Mouse (Mus musculus) urinary bladder, postnatal 10 days (tissue): ENCODE measurements around the gene Msx3.

Source experiments
- DNase-seq: peaks from one replicate; pipeline ENCODE4 v3.0.0; 2022; ENCODE audit warnings: low spot score

The Msx3 gene

DNA sequence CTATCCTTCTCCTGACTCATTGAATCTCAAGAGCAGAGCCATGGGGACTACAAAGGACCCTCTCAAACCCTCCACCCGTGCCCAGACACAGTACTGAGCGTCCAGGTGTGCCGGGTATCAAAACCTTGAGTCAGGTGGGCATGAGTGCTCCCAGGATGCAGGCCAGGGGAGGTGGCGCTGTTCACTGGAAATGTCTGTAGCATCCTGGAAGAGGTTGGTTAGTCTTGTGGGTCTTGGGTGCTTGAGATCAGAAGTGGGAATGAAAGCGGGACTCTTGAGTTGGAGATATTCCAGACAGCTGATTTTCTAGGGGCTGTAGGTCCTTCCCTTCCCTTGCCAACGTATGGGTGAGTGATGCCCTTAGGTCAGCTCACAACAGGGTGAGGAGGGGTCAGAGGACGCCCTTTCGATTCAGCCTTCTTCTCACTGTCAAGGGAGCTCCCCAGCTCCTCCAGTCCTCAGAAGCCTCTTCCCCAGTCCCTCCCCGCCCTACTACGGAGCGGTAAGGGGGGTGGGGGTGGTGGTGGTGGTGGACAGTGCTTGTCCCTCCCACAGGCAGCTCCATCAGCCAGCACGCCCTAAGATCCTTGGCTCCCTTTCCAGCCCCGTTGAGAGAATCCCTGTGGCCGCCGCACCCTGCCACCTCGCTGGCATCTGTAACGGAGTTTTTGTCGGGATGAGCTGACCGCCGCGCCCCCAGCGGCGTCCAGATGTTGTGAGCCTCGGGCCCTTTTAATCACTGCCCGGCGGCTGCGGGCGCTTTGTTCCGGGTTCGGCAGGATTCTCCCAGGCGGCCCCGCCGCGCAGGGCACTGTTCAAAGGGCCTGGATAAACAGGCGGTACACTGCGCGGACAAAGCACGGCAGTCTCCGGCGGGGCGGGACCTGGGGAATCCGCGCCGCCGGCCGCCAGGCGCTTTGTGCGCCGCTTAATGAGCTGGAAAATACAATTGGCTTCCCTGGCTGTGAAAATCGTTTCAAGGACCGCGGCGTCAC, 8.8 kb upstream of the Msx3 start:
- no peak for DNase-seq

DNA sequence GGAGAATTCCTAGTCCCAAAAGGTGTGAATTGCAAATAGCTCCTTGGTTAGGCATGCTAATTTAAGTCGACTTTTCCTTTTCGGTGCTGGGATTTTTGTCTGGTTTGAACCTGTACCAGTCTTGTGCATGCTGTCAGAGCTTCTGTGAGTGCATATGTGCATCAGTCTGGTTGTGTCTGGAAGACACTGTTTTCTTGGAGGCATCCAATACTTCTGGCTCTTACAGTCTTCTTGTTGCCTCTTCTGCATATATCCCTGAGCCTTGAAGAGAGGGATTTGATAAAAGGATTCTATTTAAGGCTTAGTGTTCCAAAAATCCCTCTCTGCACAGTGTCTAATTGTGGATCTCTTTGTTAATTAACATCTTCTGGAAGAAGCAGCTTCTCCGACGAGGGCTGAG, 5.2 kb upstream of the Msx3 start:
- DNase-seq = no peak

DNA sequence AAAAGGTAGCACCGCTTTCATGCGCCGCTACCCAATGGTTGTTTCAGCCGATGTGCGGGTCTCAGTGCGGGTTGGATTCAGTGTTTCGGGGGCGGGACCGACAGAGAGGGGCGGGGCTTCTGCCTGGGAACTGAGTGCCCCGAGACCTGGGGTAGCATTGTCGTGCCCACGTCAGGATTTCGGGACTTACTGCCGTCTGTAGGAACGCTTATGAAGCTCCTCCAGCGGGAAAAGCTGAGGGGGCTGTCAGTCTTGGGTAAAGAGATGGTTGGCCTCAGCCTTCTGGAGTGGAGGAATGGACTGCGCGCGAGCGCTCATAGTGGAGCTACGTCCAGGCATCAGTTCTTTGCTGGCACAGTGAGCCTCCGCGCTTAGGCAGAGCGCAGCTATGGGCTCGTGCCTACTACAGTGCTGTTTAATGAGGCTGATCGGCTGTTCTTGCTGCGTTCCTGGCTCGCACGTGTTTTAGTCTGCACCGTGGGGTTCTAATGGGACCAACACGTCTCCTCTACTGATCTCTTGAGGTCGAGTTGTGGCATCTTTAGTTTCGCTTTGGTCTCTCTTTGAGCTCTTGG, 313 bp upstream of the Msx3 start:
- no peak for DNase-seq

DNA sequence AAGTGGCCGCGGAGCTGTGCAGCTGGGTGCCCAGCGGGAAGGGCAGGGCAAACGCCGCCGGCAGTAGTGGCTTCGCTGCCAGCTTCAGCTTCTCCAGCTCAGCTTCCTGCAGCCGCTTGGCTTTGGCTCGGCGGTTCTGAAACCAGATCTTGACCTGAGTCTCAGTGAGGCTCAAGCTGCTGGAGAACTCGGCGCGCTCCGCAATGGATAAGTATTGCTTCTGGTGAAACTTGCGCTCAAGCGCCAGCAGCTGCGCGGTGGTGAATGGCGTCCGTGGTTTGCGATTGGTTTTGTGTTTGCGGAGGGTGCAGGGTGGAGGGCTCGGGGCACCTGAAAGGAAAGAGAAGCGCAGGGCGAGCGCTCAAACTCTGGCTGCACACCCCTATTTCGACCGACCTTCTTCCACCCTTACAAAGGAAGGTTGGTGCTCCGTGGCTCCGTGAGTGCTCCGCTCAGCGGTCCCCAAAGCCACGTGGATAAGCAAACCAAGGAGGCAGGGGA, 1.0 kb downstream of the Msx3 start:
- no peak for DNase-seq

DNA sequence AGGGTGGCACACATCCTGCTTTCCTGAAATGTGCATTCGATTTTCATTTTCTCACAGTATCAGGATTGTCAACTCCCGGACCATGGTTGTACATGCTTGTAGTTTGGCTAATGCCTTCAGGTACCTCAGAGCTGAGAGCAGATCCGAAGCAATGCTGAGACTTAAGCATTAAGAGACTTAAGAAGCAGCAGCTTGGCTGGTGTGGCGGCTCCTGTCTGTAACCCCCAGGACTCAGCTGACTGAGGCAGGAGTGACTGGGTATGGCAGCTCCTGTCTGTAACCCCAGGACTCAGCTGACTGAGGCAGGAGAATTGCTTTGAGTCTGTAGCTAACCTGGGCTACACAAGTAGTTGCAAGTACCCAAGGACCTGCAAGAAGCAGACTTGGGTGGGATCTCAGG, 3.3 kb downstream of the Msx3 start:
- no peak for DNase-seq

DNA sequence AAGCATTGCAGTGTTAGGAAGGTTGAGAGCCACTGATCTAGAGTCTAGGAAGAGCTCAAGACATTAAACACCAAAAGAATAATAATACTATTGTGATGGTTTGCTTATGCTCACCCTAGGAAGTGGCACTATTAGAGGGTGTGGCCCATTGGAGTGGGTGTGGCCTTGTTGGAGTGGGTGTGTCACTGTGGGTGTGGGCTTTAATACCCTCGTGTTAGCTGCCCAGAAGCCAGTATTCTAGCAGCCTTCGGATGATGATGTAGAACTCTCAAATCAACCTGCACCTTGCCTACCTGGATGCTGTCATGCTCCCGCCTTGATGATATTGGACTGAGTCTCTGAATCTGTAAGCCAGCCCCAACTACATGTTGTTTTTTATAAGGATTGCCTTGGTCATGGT, 6.2 kb downstream of the Msx3 start:
- DNase-seq = no peak

GRCm38 (mm10) chr7:140037171-140037555, 11.7 kb downstream of the Msx3 start:
- no peak for DNase-seq

GRCm38 (mm10) chr7:140036281-140037170, 12.4 kb downstream of the Msx3 start, which contains the start of the genes Zfp511 and Tubgcp2:
Gene Zfp511, plus strand, starts transcription at chr7:140036391.
Gene Tubgcp2, minus strand, starts transcription at chr7:140036669.
- DNase-seq = peak; percentile 79

DNA sequence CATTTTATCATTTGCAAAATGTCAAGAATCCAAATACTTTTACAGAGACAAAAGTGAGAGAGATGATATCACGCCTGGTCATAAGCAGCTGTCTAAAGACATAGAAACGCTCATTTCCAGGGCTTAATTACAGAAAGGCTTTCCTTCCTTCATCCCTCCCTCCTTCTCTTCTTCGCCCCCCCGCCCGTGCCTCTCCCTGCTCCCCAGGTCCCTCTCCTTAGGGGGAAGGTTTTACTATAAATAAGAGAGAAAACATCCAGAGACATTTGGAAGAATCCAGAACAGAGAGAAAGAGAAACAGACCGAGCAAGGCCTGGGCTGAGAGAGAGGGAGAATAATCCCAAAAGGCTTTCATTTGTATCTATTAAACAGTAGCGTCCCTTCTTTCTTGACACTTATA, 13.4 kb downstream of the Msx3 start:
- DNase-seq = no peak

DNA sequence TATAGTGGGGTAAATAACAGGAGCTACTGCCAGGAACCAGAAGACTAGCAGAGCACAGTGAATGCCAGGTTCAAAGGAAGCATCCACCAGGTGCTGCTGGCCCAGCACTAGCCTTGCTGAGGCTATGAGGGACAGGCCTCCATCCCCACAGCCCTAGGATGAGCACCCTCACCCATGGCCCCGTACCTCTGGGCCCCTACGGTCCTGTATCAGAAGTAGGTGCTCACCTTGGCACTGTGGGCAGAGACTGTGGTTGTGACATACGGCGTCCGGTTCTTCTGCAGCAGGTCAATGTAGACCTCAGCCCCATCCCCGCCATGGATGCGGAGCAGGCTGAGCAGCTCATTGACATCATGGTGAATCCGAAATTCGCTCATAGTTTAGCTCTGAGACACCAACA, 15.5 kb downstream of the Msx3 start:
- DNase-seq = no peak

DNA sequence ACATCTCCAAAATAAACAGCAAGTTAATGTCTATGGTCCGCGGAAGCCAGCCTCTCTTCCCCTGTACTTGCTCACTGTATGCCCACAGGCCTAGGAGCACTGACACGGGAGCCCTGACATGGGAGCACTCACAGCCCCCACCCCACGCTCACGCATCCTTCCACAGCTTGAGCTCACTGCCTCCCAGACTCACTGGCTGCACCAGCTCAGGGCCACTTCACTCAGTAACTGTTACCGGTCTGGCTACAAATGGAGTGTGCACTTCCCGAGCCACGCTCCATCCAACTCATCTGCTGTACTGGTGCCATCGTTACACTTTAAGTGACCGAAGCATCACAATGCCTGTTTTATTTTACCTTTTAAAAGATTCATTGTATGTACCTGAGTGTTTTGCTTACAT, 16.5 kb downstream of the Msx3 start:
- no peak for DNase-seq

DNA sequence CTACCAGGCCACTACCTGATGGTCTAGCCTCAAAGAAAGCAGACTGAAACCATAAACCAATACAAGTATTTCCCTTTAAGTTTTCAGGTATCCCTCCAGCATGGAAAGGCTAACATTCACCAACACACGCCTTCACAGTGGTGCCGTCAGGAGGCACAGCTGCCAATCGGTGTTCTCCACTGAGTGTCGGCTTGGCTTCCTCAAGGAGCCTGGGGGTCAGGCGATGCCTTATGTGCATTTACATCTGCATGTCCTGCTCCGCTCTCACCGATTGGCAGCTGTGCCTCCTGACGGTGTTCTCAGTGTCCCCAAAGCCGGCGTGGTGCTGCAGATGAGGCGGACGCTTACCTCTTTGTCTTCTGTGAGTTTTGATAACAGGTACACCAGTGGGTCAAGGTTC, 17.1 kb downstream of the Msx3 start:
- no peak for DNase-seq

DNA sequence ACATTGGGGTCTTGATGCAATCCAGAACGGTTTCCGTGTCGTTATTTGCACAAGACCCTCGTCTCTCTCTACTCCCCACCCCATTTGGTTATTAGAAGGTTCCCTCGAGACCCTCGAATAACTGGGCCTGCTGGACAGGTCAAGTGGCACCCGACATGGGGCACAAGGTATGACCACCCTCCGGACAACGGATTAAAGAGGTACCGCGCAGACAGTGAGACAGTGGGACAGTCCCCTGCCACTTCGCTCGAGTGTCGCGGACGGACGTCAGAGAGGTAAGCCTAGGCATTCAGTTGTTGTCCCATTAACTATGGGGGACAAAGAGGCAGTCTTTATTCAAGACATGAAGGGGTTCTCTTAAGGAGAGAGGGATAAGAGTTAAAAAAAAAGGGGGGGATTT, 37.6 kb downstream of the Msx3 start:
- DNase-seq = no peak

- no peak for DNase-seq
These were observed 41.1 kb downstream of the Msx3 start for GRCm38 (mm10) chr7:140007781-140008180.

DNA sequence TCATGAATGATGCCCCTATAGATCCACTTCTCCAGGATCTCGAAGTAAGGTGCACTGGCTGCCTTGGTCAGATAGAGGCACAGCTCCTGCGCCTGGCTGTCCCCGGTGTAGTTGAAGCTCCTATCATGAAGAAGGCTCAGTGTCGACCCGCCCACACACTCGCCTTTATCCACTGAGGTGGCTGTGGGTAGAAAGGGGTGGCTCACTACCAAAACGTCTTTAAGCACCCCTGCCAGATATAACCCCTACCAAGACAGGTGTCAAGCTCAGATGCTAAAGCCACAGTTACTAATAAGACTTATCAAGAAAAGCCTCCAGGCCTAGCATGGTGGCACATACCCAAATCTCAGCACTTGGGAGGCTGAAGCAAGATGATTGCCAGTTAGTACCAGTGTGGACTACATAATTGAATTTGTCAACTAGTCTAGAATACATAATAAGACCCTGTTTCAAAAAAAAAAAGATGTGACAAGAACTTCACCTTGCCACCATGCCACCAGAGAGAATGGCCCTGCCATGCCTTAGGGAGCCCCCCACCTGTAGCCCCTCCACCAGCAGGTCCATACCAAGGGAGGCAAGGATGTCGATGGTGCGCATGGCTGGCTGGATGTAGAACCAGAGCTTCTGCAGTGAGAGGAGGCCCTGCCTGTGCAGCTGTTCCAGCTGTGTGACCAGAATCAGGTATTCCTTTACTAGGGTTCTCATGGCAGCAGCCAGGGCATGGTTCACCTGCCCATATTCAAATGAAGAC, 41.9 kb downstream of the Msx3 start:
- no peak for DNase-seq

DNA sequence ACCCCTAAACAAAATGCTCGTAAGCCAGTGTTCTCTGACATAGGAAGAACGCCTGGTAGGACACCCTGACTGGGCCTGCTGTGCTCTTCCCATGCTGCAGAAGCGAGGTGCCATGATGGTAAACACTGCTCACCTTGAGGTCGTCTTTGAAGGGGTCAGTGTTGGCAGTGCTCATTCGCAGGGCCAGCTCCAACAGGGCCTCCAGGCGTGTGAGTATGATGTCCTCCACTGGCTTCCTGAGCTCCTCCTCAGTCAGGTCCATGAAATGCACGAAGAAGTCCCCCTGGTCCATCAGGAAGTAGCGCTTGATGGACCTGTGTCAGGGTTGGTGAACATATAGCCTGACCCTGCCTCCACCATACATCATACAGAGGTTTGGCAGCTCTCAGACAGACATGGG, 44.2 kb downstream of the Msx3 start:
- DNase-seq = no peak

- DNase-seq = no peak
These were observed 47.7 kb downstream of the Msx3 start for GRCm38 (mm10) chr7:140001086-140001740.

DNA sequence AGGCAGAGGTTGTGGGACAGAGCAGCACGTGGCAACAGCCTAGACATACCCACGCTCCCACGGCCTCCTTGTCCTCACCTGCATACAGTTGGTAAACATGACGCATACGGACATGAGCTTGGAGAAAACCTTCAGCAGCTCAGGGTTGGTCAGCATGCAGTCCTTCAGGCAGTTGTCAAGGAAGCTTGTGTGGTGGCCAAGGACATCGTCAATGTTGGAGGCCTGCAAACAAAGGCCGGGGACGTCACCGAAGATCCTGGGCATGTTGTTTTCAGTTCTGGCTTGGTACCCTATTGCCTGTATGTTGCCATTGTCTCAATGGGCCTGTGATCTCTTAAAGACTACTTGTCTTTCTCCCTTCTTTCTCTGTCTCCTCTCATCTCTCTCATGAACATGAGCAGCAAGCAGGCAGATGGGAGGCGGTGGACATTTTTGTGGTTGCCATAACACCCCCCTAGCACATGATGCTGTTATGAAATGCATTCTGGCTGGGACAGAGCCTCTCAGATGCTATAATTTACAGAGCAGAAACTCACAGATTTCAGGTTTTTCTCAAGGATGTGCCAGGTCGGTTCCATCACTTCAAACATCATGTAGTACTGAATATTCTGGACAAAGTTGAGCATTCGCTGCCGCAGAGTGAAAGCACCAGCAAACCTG, 50.1 kb downstream of the Msx3 start:
- DNase-seq = no peak
